Mouse (Mus musculus): ENCODE results near the gene Gm5155. TPM values are rescaled to one million over a fixed set of nuclear protein-coding genes. Genes with fewer than 3 reads are reported as not detected.
"Not testable (repeated sequence)": the region's sequence is repeated elsewhere in the genome, so short reads cannot be mapped to it uniquely, and the experiment has no call there.

The Gm5155 gene
- not detected for total RNA-seq (2022)

DNA sequence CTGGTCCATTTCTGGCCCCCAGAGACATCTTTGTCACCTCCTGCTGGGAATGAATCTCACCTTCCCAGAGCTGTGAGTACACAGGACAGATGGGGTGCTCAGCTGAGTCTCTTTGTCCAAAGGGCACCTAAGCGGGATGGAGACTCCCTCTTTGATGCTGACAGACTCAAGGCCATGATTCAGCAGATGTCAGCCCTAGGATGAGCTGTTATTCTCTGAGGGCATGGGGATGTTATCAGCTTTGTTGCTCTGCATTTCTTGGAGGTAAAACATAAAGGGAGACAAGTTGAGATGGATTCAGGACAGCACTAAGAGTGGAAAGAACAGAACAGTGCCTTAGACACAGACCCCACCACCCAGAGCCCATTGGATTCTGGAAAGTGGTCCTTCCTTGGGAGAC is at the start of gene Gm5155:
TSS of gene Gm5155 (plus strand) at position 301 of the 400 bp plus-strand sequence.
- no peak for DNase-seq (ENCODE audit: low spot score)

DNA sequence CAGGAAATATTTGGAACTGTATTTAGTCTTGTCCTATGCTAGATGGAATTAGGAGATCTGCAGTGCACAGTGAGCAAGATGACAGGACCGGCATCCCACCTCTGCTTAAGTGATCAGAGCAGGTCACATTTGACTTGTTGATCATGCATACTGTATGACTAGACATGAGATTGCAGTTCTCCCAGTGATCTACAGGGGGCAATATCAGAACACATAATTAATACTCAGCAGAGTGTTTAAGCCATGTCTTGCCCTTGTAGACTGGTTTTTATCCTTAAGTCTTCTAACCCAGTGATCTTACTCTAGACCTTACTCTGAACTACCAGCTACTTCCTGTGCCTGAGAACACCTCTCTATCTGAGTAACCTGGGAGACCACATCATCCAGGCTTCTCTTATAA is 791 bp upstream of the Gm5155 start:
- no peak for DNase-seq (ENCODE audit: low spot score)

DNA sequence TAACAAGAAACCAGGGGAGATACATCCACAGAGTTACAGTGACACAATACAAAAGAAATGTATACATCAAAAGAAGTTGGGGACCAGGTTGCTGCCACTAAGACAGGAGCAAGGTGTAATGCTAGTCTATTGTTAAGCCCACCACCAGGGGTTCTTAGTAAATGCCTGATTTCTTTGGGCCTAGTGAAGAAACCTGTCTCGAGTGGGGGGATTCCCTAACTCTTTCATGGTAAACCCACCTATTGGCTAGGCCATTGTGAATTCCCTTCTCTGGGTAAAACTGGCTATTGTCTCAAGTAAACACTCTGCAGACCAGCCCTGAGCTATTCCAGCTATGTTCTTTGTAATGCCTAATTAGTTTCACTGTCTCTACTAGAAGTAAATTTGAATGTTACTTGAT is 23.8 kb downstream of the Gm5155 start:
- not testable (repeated sequence) for DNase-seq (ENCODE audit: low spot score)

DNA sequence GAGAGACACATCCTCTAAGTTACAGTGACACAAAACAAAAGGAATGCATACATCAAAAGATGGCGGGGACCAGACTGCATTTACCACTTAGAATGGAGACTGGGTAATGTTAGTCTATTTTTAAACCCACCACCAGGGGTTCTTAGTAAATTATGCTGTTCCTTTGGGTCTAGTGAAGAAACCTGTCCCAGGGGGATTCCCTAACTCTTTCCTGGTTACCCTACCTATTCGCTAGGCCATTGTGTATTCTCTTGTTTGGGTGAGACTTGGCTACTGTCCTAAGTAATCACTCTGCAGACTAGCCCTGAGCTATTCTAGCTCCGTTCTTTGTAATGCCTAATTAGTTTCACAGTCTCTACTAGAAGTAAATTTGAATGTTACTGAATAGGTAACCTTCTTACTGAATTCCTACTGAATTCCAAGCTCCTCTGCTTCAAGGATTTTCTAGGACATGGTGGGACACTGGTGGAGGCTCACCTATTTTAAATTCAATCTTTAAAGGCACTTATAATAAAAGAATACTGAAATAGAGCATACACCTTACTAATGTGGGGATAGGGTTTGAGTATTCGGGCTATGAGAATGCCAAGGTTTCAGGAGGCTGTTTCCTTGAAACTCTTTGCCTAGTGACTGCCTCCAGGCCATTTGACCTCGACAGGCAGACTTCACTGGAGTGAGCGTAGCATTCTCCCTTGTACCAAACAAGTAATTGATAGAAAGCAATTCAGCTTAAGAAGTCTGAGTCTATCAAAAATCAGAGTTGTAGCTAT is 31.8 kb downstream of the Gm5155 start:
- no peak for DNase-seq (ENCODE audit: low spot score)

Other genes starting within 250 kb of the Gm5155 start
- gene Ceacam5, start 158.5 kb upstream of the Gm5155 start, total RNA-seq (2022) = not detected
- not detected for gene Ceacam14, start 59.1 kb upstream of the Gm5155 start, total RNA-seq (2022)
- gene Ceacam11, start 100.4 kb downstream of the Gm5155 start, total RNA-seq (2022) = not detected
- not detected for gene Ceacam13, start 138.1 kb downstream of the Gm5155 start, total RNA-seq (2022)
- not detected for gene Ceacam12, start 194.2 kb downstream of the Gm5155 start, total RNA-seq (2022)

All from heart, adult 8-10 months (tissue).